Mouse (Mus musculus): ENCODE measurements around the gene Abl1. TPM values are rescaled to one million over a fixed set of nuclear protein-coding genes. Genes with fewer than 3 reads are reported as not detected.
"Not testable (repeated sequence)": the region's sequence is repeated elsewhere in the genome, so short reads cannot be mapped to it uniquely, and the experiment has no call there.

Gene Abl1
- polyA plus RNA-seq, 1 experiment from 2014 or later: 46.2 TPM

- no peak overlapping the region for H3K4me2 ChIP-seq
- H3K4me1 ChIP-seq: 0 out of 2 replicates have a peak, but pooled peaks cover 7% of the 10 kb centered on the region
- H3K9ac ChIP-seq: no peak overlapping the region
- 49% methylated on average over 8 of the region's 8 CpGs for WGBS
- 0 out of 2 replicates have a peak, but pooled peaks cover 3% of the 10 kb centered on the region for H3K9me3 ChIP-seq (replicated peaks)
- no peak for ATAC-seq (replicated peaks; ENCODE audit: low FRiP score)
- no peaks in the 10 kb centered on the region for H3K36me3 ChIP-seq
- H3K27me3 ChIP-seq: peaks cover 21% of the 10 kb centered on the region; the same call in 1 of the 2 replicates
- no peak overlapping the region for H3K27ac ChIP-seq
- no peak overlapping the region for H3K4me3 ChIP-seq (replicated peaks)
Observed at GRCm38 (mm10) chr2:31662939-31663803, 25.0 kb upstream of the Abl1 start.

GRCm38 (mm10) chr2:31663804-31664180, 24.4 kb upstream of the Abl1 start:
- 0 out of 2 replicates have a peak, but pooled peaks cover 7% of the 10 kb centered on the region for H3K4me1 ChIP-seq
- H3K4me2 ChIP-seq: no peak overlapping the region
- H3K27me3 ChIP-seq: peaks cover 15% of the 10 kb centered on the region; the same call in 1 of the 2 replicates
- 69% methylated on average over 1 of the region's 1 CpGs for WGBS
- H3K36me3 ChIP-seq: no peaks in the 10 kb centered on the region
- H3K4me3 ChIP-seq (replicated peaks): no peak overlapping the region
- H3K9me3 ChIP-seq (replicated peaks): 0 out of 2 replicates have a peak, but pooled peaks cover 2% of the 10 kb centered on the region
- H3K27ac ChIP-seq: no peak overlapping the region
- no peak overlapping the region for H3K9ac ChIP-seq
- no peak for ATAC-seq (replicated peaks; ENCODE audit: low FRiP score)

GRCm38 (mm10) chr2:31667332-31667731, 20.8 kb upstream of the Abl1 start:
- 0 out of 2 replicates have a peak, but pooled peaks cover 6% of the 10 kb centered on the region for H3K27me3 ChIP-seq
- peaks cover 13% of the 10 kb centered on the region; the same call in 1 of the 2 replicates for H3K4me1 ChIP-seq
- no peak overlapping the region for H3K9ac ChIP-seq
- no peak overlapping the region for H3K27ac ChIP-seq
- ATAC-seq (replicated peaks; ENCODE audit: low FRiP score): no peak
- no peaks in the 10 kb centered on the region for H3K9me3 ChIP-seq (replicated peaks)
- H3K36me3 ChIP-seq: no peaks in the 10 kb centered on the region
- H3K4me3 ChIP-seq (replicated peaks): no peak overlapping the region
- WGBS: 26% methylated on average over 4 of the region's 4 CpGs
- no peak overlapping the region for H3K4me2 ChIP-seq

GRCm38 (mm10) chr2:31670551-31671035, 17.6 kb upstream of the Abl1 start, which contains the start of gene Exosc2:
Gene Exosc2, plus strand, starts transcription at chr2:31670715.
- peak within 1 kb of the TSS; percentile 83 for H3K9ac ChIP-seq
- peaks cover 8% of the 10 kb centered on the region; the same call in 1 of the 2 replicates for H3K4me1 ChIP-seq
- H3K9me3 ChIP-seq (replicated peaks): no peaks in the 10 kb centered on the region
- under 1% methylated on average over 27 of the region's 27 CpGs for WGBS
- peak within 1 kb of the TSS; percentile 91 for H3K4me3 ChIP-seq (replicated peaks)
- peak within 1 kb of the TSS; percentile 84 for H3K27ac ChIP-seq
- ATAC-seq (replicated peaks; ENCODE audit: low FRiP score): peak; percentile 97
- H3K36me3 ChIP-seq: peaks cover 30% of the 10 kb centered on the region
- no peaks in the 10 kb centered on the region for H3K27me3 ChIP-seq
- peak within 1 kb of the TSS; percentile 66 for H3K4me2 ChIP-seq

- Histone ChIP-seq H3K4me3 (replicated peaks) (no peak overlapping the region), H3K4me1 (no peaks in the 10 kb centered on the region), H3K4me2 (no peak overlapping the region), H3K27ac (no peak overlapping the region), H3K9me3 (replicated peaks) (no peaks in the 10 kb centered on the region), H3K36me3 (peaks cover 80% of the 10 kb centered on the region), H3K27me3 (no peaks in the 10 kb centered on the region), H3K9ac (no peak overlapping the region)
- ATAC-seq (replicated peaks; ENCODE audit: low FRiP score): no peak
- WGBS: 93% methylated on average over 6 of the region's 6 CpGs
Observed at GRCm38 (mm10) chr2:31678641-31679040, 9.5 kb upstream of the Abl1 start.

GRCm38 (mm10) chr2:31681051-31681707, 7.0 kb upstream of the Abl1 start:
- 83% methylated on average over 15 of the region's 15 CpGs for WGBS
- H3K9me3 ChIP-seq (replicated peaks); H3K27me3 ChIP-seq; H3K9ac ChIP-seq; H3K4me3 ChIP-seq (replicated peaks); H3K4me1 ChIP-seq; ATAC-seq (replicated peaks; ENCODE audit: low FRiP score); H3K4me2 ChIP-seq; H3K27ac ChIP-seq: not testable (repeated sequence)
- peaks cover 55% of the 10 kb centered on the region for H3K36me3 ChIP-seq

- Histone ChIP-seq H3K36me3 (peaks cover 49% of the 10 kb centered on the region), H3K27ac (0 out of 2 replicates have a peak overlapping the region, but pooled peaks have one; percentile 13), H3K9ac (no peak overlapping the region), H3K4me2 (no peak overlapping the region), H3K9me3 (replicated peaks) (no peaks in the 10 kb centered on the region), H3K4me1 (no peaks in the 10 kb centered on the region), H3K27me3 (no peaks in the 10 kb centered on the region), H3K4me3 (replicated peaks) (no peak overlapping the region)
- 72% methylated on average over 6 of the region's 6 CpGs for WGBS
- no peak; the same call in 1 of the 2 replicates for ATAC-seq (replicated peaks; ENCODE audit: low FRiP score)
Observed at GRCm38 (mm10) chr2:31681731-31682235, 6.4 kb upstream of the Abl1 start.

- H3K27ac ChIP-seq: no peak overlapping the region
Observed at GRCm38 (mm10) chr2:31683666-31684065, 4.5 kb upstream of the Abl1 start.

GRCm38 (mm10) chr2:31689045-31689444, 869 bp downstream of the Abl1 start:
- H3K4me2 ChIP-seq: peak overlapping the region; percentile 74
- 0% methylated on average over 12 of the region's 12 CpGs for WGBS
- peaks cover 24% of the 10 kb centered on the region for H3K4me1 ChIP-seq
- peak overlapping the region; percentile 95 for H3K9ac ChIP-seq
- H3K4me3 ChIP-seq (replicated peaks): peak overlapping the region; percentile 97
- no peaks in the 10 kb centered on the region for H3K27me3 ChIP-seq
- no peaks in the 10 kb centered on the region for H3K9me3 ChIP-seq (replicated peaks)
- ATAC-seq (replicated peaks; ENCODE audit: low FRiP score): no peak
- H3K36me3 ChIP-seq: peaks cover 7% of the 10 kb centered on the region; the same call in 1 of the 2 replicates
- H3K27ac ChIP-seq: peak overlapping the region; percentile 98

More at GRCm38 (mm10) chr2:31683666-31684065, 4.5 kb upstream of the Abl1 start:
- H3K4me2 ChIP-seq: no peak overlapping the region
- H3K4me3 ChIP-seq (replicated peaks): no peak overlapping the region
- no peak overlapping the region for H3K9ac ChIP-seq
- peaks cover 8% of the 10 kb centered on the region for H3K4me1 ChIP-seq
- no peak for ATAC-seq (replicated peaks; ENCODE audit: low FRiP score)
- peaks cover 30% of the 10 kb centered on the region for H3K36me3 ChIP-seq
- no peaks in the 10 kb centered on the region for H3K27me3 ChIP-seq
- 26% methylated on average over 2 of the region's 2 CpGs for WGBS
- H3K9me3 ChIP-seq (replicated peaks): no peaks in the 10 kb centered on the region

- Histone ChIP-seq H3K4me2 (peak overlapping the region; percentile 74), H3K9me3 (replicated peaks) (no peaks in the 10 kb centered on the region), H3K9ac (peak overlapping the region; percentile 95), H3K4me1 (peaks cover 24% of the 10 kb centered on the region), H3K27ac (no peak overlapping the region), H3K27me3 (no peaks in the 10 kb centered on the region), H3K4me3 (replicated peaks) (peak overlapping the region; percentile 97), H3K36me3 (peaks cover 16% of the 10 kb centered on the region; the same call in 1 of the 2 replicates)
- WGBS: 35% methylated on average over 3 of the region's 3 CpGs
- no peak for ATAC-seq (replicated peaks; ENCODE audit: low FRiP score)
Observed at GRCm38 (mm10) chr2:31690063-31690462, 1.9 kb downstream of the Abl1 start.

- no peak for ATAC-seq (replicated peaks; ENCODE audit: low FRiP score)
- peaks cover 42% of the 10 kb centered on the region for H3K36me3 ChIP-seq
- no peaks in the 10 kb centered on the region for H3K4me1 ChIP-seq
- H3K4me3 ChIP-seq (replicated peaks): no peak overlapping the region
- H3K27me3 ChIP-seq: no peaks in the 10 kb centered on the region
- no peaks in the 10 kb centered on the region for H3K9me3 ChIP-seq (replicated peaks)
- no peak overlapping the region for H3K4me2 ChIP-seq
- H3K9ac ChIP-seq: no peak overlapping the region
- no peak overlapping the region for H3K27ac ChIP-seq
Observed at GRCm38 (mm10) chr2:31698209-31698608, 10.0 kb downstream of the Abl1 start.
